In the genomic region with DNA sequence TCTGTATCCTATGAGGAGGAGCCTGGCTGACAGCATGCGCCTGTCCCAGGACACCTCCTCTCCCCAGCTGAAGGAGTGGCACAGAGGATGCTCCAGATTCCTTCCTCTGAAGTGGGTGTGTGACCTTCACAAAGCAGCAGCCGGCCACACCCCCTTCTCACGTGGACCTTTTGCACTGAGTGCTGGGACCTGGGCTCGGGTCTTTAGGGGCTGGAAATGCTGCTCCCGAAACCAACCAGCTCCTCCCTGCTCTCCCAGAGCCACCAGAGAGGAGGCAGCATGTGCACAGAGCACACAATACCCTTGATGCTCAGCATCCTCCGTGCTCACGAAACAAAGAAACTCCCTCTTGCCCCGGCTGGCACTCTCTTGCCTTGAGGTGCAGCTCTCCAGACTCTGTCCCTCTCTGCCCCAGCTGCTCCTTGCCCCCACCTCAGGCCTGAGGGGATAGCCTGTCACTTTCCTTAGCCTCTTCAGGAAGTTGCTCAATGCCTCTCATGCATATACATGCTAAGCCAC, we compare ENCODE assay signal across 9 mouse cellular contexts.
DNase-seq lines count a peak whose midpoint lies in the region; ATAC-seq and TF ChIP-seq lines count a peak whose summit lies in the region.
"Had no signal": no experiment of that assay in that cellular context is flagged by ENCODE, and none has a peak within 500 bp of the region (broad histone marks: within the 10 kb centered on the region; RNA-seq: fewer than 3 reads in every experiment).

No protein-coding gene starts in this region.

- H3K4me3 ChIP-seq in layer of hippocampus, adult 2 months, result no peak overlapping the region
- no peak overlapping the region for H3K4me3 ChIP-seq in embryonic facial prominence, embryonic 11.5 days (ENCODE audit: low read depth, low read length)
- peak overlapping the region; percentile 34 for H3K4me3 ChIP-seq in hindbrain, embryonic 12.5 days
- H3K4me3 ChIP-seq in neural tube, embryonic 12.5 days, result peak overlapping the region; percentile 22
- H3K4me3 ChIP-seq: limb, embryonic 12.5 days had no signal

- WGBS in embryonic facial prominence, embryonic 11.5 days, result 8% methylated on average over 8 of the region's 8 CpGs
- 17% methylated on average over 8 of the region's 8 CpGs for WGBS in hindbrain, embryonic 12.5 days
- WGBS in neural tube, embryonic 12.5 days, result 24% methylated on average over 8 of the region's 8 CpGs

- peak overlapping the region; percentile 2 for H3K4me2 ChIP-seq in embryonic facial prominence, embryonic 11.5 days (ENCODE audit: low read depth, low read length)
- peak overlapping the region; percentile 55 for H3K4me2 ChIP-seq in hindbrain, embryonic 12.5 days (replicated peaks)
- peak overlapping the region; percentile 47 for H3K4me2 ChIP-seq in neural tube, embryonic 12.5 days (replicated peaks)

- no peak for TF ChIP-seq CTCF in layer of hippocampus, adult 2 months (conservative IDR thresholded peaks at IDR 0.05)

- peaks cover 16% of the 10 kb centered on the region for H3K4me1 ChIP-seq in embryonic facial prominence, embryonic 11.5 days (ENCODE audit: control insufficient read depth, insufficient read depth, low read length)
- H3K4me1 ChIP-seq in hindbrain, embryonic 12.5 days, result peaks cover 73% of the 10 kb centered on the region
- H3K4me1 ChIP-seq in neural tube, embryonic 12.5 days, result peaks cover 60% of the 10 kb centered on the region

- no peaks in the 10 kb centered on the region for H3K9me3 ChIP-seq in embryonic facial prominence, embryonic 11.5 days (replicated peaks; ENCODE audit: control insufficient read depth, low read length)
- no peaks in the 10 kb centered on the region for H3K9me3 ChIP-seq in hindbrain, embryonic 12.5 days (replicated peaks)
- no peaks in the 10 kb centered on the region for H3K9me3 ChIP-seq in neural tube, embryonic 12.5 days
- H3K9me3 ChIP-seq: limb, embryonic 12.5 days had no signal

- peak; percentile 27; the same call in 1 of the 2 replicates for ATAC-seq in embryonic facial prominence, embryonic 11.5 days (replicated peaks; ENCODE audit: insufficient number of reproducible peaks, low FRiP score, low TSS enrichment, low read depth)
- peak; percentile 48 for ATAC-seq in hindbrain, embryonic 12.5 days (ENCODE audit: low FRiP score)
- peak; percentile 38; the same call in 1 of the 2 replicates for ATAC-seq in neural tube, embryonic 12.5 days (ENCODE audit: low FRiP score, low read depth)
- no peak for ATAC-seq in erythroblast, adult 5-6 weeks (replicated peaks; ENCODE audit: low FRiP score, poor library complexity, severe bottlenecking)

- H3K9ac ChIP-seq in embryonic facial prominence, embryonic 11.5 days (replicated peaks; ENCODE audit: low read length), result peak overlapping the region; percentile 47; the same call in 1 of the 2 replicates
- H3K9ac ChIP-seq in hindbrain, embryonic 12.5 days, result peak overlapping the region; percentile 62
- H3K9ac ChIP-seq in neural tube, embryonic 12.5 days, result peak overlapping the region; percentile 36

- H3K36me3 ChIP-seq in embryonic facial prominence, embryonic 11.5 days (replicated peaks; ENCODE audit: control insufficient read depth, insufficient read depth, low read depth, low read length), result no peaks in the 10 kb centered on the region
- H3K36me3 ChIP-seq in hindbrain, embryonic 12.5 days, result peaks cover 13% of the 10 kb centered on the region
- H3K36me3 ChIP-seq in neural tube, embryonic 12.5 days, result peaks cover 11% of the 10 kb centered on the region

- DNase-seq in layer of hippocampus, adult 2 months (ENCODE audit: low spot score in 2 of 2), result no peak
- DNase-seq in layer of hippocampus, adult 9-11 months, result no peak
- no peak for DNase-seq in embryonic facial prominence, embryonic 11.5 days (ENCODE audit: low spot score)
- DNase-seq in ovary, postnatal 36 days (ENCODE audit: low spot score), result no peak
- no peak for DNase-seq in lung, postnatal 36 days

- no peaks in the 10 kb centered on the region for H3K27me3 ChIP-seq in embryonic facial prominence, embryonic 11.5 days (ENCODE audit: control insufficient read depth, insufficient read depth, low read length)
- H3K27me3 ChIP-seq in hindbrain, embryonic 12.5 days, result no peaks in the 10 kb centered on the region
- no peaks in the 10 kb centered on the region for H3K27me3 ChIP-seq in neural tube, embryonic 12.5 days (replicated peaks)
- H3K27me3 ChIP-seq: limb, embryonic 12.5 days had no signal

- H3K27ac ChIP-seq in layer of hippocampus, adult 2 months, result peak overlapping the region; percentile 52; the same call in 1 of the 2 replicates
- peak overlapping the region; percentile 52 for H3K27ac ChIP-seq in embryonic facial prominence, embryonic 11.5 days (replicated peaks; ENCODE audit: low read depth, low read length)
- H3K27ac ChIP-seq in hindbrain, embryonic 12.5 days, result peak overlapping the region; percentile 92
- peak overlapping the region; percentile 23 for H3K27ac ChIP-seq in neural tube, embryonic 12.5 days

Comparison
In these comparisons a context has a peak if more than half of its experiments do, and no peak if none do; other contexts are left out.
1. H3K27ac ChIP-seq: peak in every context shown above with its lines; median percentile 92 in hindbrain, embryonic 12.5 days; 52 in layer of hippocampus, adult 2 months; 52 in embryonic facial prominence, embryonic 11.5 days; 23 in neural tube, embryonic 12.5 days.
2. H3K4me3 ChIP-seq: peak in hindbrain, embryonic 12.5 days (single experiment) and neural tube, embryonic 12.5 days (single experiment); none in layer of hippocampus, adult 2 months (single experiment) and embryonic facial prominence, embryonic 11.5 days (single experiment).
3. H3K4me2 ChIP-seq: peak in every context shown above with its lines; median percentile 55 in hindbrain, embryonic 12.5 days; 47 in neural tube, embryonic 12.5 days; 2 in embryonic facial prominence, embryonic 11.5 days.
4. Peak in every context shown above with its lines, with median percentiles within 50 percentile points of each other: H3K9ac ChIP-seq.